Mouse (Mus musculus) lung, postnatal 0 days (tissue): Measurements from ENCODE around the gene Gnpnat1. TPM values are rescaled to one million over a fixed set of nuclear protein-coding genes. Genes with fewer than 3 reads are reported as not detected.

Experiments used
- ATAC-seq: fragments of 200-750 bp; cut with Nextera tagmentation; 2 replicates; pipeline ENCODE4 v1.8.0; 2017; ENCODE audit warnings: moderate library complexity
- DNase-seq: peaks from one replicate; pipeline ENCODE4 v3.0.0-alpha.2; 2016; ENCODE audit warnings: low spot score
- H3K27ac ChIP-seq: fragments of 300-500 bp; sonication (generic); 2 replicates; pipeline ENCODE4 v1.5.1; 2014; ENCODE audit warnings: antibody characterized with exemption, mild to moderate bottlenecking, low read length, mixed read lengths
- H3K27me3 ChIP-seq: fragments of 300-500 bp; sonication (generic); replicated peaks from 2 replicates; pipeline ENCODE4 v1.6.1; 2014; ENCODE audit warnings: low read length, mixed read lengths; ENCODE audit not compliant: insufficient read depth
- H3K36me3 ChIP-seq: fragments of 300-500 bp; sonication (generic); 2 replicates; pipeline ENCODE4 v1.6.1; 2014; ENCODE audit warnings: low read length, mixed read lengths; ENCODE audit not compliant: insufficient read depth
- H3K4me1 ChIP-seq: fragments of 300-500 bp; sonication (generic); 2 replicates; pipeline ENCODE4 v1.6.1; 2014; ENCODE audit warnings: antibody characterized with exemption, low read depth, low read length, mixed read lengths; ENCODE audit not compliant: insufficient read depth
- H3K4me2 ChIP-seq: fragments of 300-500 bp; sonication (generic); replicated peaks from 2 replicates; pipeline ENCODE4 v1.6.1; 2014; ENCODE audit warnings: low read depth, mild to moderate bottlenecking, low read length, moderate library complexity, mixed read lengths
- H3K4me3 ChIP-seq: fragments of 300-500 bp; sonication (generic); 2 replicates; pipeline ENCODE4 v1.5.1; 2014; ENCODE audit warnings: low read depth, low read length
- H3K9ac ChIP-seq: fragments of 300-500 bp; sonication (generic); replicated peaks from 2 replicates; pipeline ENCODE4 v1.6.1; 2014; ENCODE audit warnings: low read depth, mild to moderate bottlenecking
- H3K9me3 ChIP-seq: fragments of 300-500 bp; sonication (generic); 2 replicates; pipeline ENCODE4 v1.6.1; 2016; ENCODE audit warnings: low read length, mixed read lengths
- CTCF ChIP-seq: IDR thresholded peaks from 2 replicates; pipeline ENCODE4 v1.5.1; 2016; ENCODE audit warnings: antibody characterized with exemption, mild to moderate bottlenecking
- EP300 ChIP-seq: IDR thresholded peaks from 2 replicates; pipeline ENCODE4 v1.6.1; 2016; ENCODE audit warnings: antibody characterized with exemption, mild to moderate bottlenecking, control low read depth
- WGBS: fragments of 180-500 bp; shearing (Covaris S2); extraction: QIAGEN DNeasy Blood & Tissue Kit; methylation state at CpG from one replicate; pipeline ENCODE4 v1.1.7; 2014; 5-methylcytosine and 5-hydroxymethylcytosine counted together
- polyA plus RNA-seq: library from polyadenylated mRNA; unstranded; fragments of >200 nt; fragmentation: Nextera tagmentation; extraction: Ambion mirVana; gene quantifications from 2 replicates; pipeline ENCODE4 v1.2.1, GENCODE M21; 2015

Gene Gnpnat1
- polyA plus RNA-seq, 1 experiment from 2014 or later = 33.9 TPM

DNA sequence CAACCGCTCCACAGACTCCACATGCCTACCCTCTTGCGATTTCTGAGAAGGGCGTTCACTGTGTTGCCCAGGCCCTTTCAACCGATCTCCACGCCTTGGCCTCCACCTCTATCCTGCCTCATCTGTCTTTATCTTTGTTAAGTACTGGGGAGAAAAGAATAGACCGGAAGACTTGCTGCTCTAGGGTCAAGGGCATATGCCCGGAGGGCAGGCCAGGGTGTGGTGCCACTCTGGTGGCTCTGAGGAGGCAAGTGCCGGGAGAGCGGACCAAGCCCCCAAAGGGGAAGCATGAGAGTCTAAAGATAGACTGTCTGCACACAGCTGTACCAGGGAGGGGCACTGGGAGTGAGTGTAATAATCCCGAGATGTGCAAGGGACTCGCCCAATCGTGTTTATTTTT lies 40.7 kb upstream of the Gnpnat1 start:
- peak; percentile 72 for DNase-seq
- Histone ChIP-seq H3K4me1 (peaks cover 5% of the 10 kb centered on the region; the same call in 1 of the 2 replicates), H3K4me3 (no peak overlapping the region), H3K9ac (no peak overlapping the region), H3K4me2 (no peak overlapping the region), H3K27me3 (no peaks in the 10 kb centered on the region), H3K9me3 (no peaks in the 10 kb centered on the region), H3K36me3 (no peaks in the 10 kb centered on the region), H3K27ac (peak overlapping the region; percentile 38; the same call in 1 of the 2 replicates)
- TF ChIP-seq EP300 = no peak
- TF ChIP-seq CTCF = no peak
- peak; percentile 86 for ATAC-seq
- WGBS = 41% methylated on average over 12 of the region's 12 CpGs

DNA sequence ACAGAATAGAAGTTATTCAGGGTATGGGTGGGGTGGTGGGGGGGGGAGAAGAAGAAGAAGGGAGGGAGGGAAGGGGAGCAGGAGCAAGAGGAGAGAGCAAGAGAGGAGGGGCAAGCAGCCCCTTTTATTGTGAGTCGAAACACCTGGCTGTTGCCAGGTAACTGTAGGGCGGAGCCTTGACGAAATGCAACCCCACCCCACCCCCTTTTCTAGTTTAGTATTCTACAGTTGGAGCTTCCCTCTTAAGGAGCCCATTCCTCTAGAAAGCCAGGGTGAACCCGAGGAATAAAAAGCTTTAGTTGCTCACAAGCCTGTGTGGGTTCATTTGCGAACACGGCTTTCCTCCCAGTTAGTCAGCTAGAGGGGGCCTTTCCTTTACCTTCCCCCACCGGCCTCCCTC lies 40.2 kb upstream of the Gnpnat1 start:
- no peaks in the 10 kb centered on the region for H3K27me3 ChIP-seq
- no peak overlapping the region for H3K4me2 ChIP-seq
- WGBS = 55% methylated on average over 7 of the region's 7 CpGs
- H3K9me3 ChIP-seq = no peaks in the 10 kb centered on the region
- no peak for DNase-seq
- H3K4me1 ChIP-seq = peaks cover 5% of the 10 kb centered on the region; the same call in 1 of the 2 replicates
- H3K9ac ChIP-seq = no peak overlapping the region
- no peak for ATAC-seq
- H3K4me3 ChIP-seq = no peak overlapping the region
- TF ChIP-seq CTCF (no peak), EP300 (no peak)
- H3K36me3 ChIP-seq = no peaks in the 10 kb centered on the region
- H3K27ac ChIP-seq = peak overlapping the region; percentile 38; the same call in 1 of the 2 replicates

GRCm38 (mm10) chr14:45442781-45443560 lies 38.3 kb upstream of the Gnpnat1 start:
- WGBS = 45% methylated on average over 12 of the region's 12 CpGs
- Histone ChIP-seq H3K9me3 (no peaks in the 10 kb centered on the region), H3K27me3 (no peaks in the 10 kb centered on the region), H3K4me1 (peaks cover 5% of the 10 kb centered on the region; the same call in 1 of the 2 replicates), H3K36me3 (no peaks in the 10 kb centered on the region), H3K4me2 (no peak overlapping the region), H3K9ac (no peak overlapping the region), H3K4me3 (no peak overlapping the region), H3K27ac (peak overlapping the region; percentile 15; the same call in 1 of the 2 replicates)
- no peak for TF ChIP-seq CTCF
- no peak for TF ChIP-seq EP300
- ATAC-seq (peak; percentile 49), DNase-seq (peak; percentile 60)

- no peaks in the 10 kb centered on the region for H3K9me3 ChIP-seq
- no peaks in the 10 kb centered on the region; the same call in 1 of the 2 replicates for H3K4me1 ChIP-seq
- TF ChIP-seq CTCF (no peak), EP300 (no peak)
- no peak overlapping the region for H3K4me2 ChIP-seq
- no peak overlapping the region for H3K27ac ChIP-seq
- ATAC-seq (no peak), DNase-seq (no peak)
- H3K4me3 ChIP-seq = no peak overlapping the region
- no peaks in the 10 kb centered on the region for H3K27me3 ChIP-seq
- H3K36me3 ChIP-seq = no peaks in the 10 kb centered on the region
- 80% methylated on average over 6 of the region's 6 CpGs for WGBS
- no peak overlapping the region for H3K9ac ChIP-seq
Measured at GRCm38 (mm10) chr14:45441291-45441690, 36.6 kb upstream of the Gnpnat1 start.

GRCm38 (mm10) chr14:45439387-45439786 lies 34.7 kb upstream of the Gnpnat1 start:
- Histone ChIP-seq H3K4me3 (no peak overlapping the region), H3K36me3 (no peaks in the 10 kb centered on the region), H3K4me1 (no peaks in the 10 kb centered on the region; the same call in 1 of the 2 replicates), H3K27ac (no peak overlapping the region), H3K27me3 (no peaks in the 10 kb centered on the region), H3K9me3 (no peaks in the 10 kb centered on the region), H3K4me2 (no peak overlapping the region), H3K9ac (no peak overlapping the region)
- ATAC-seq = no peak
- TF ChIP-seq CTCF = no peak
- TF ChIP-seq EP300 = no peak
- no peak for DNase-seq
- 75% methylated on average over 9 of the region's 9 CpGs for WGBS

DNA sequence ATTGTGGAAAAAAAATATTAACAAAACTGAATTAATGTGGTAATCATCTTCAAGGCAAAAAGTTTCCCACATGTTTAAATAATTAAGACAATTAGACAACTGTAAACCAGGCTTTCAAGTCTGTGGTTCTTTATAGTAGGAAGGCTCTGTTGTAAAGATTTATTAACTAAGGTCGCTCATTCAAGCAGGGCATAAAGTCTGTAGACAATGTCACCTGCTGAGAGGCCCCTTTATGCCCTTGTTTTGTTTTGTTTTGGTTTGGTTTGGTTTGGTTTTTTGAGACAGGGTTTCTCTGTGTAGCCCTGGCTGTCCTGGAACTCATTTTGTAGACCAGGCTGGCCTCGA lies 34.2 kb upstream of the Gnpnat1 start:
- no peak overlapping the region for H3K27ac ChIP-seq
- no peak for DNase-seq
- WGBS = 96% methylated on average over 1 of the region's 2 CpGs

More for the DNA sequence above, 34.2 kb upstream of the Gnpnat1 start:
- H3K4me2 ChIP-seq = no peak overlapping the region
- H3K4me3 ChIP-seq = no peak overlapping the region
- no peaks in the 10 kb centered on the region for H3K27me3 ChIP-seq
- H3K9ac ChIP-seq = no peak overlapping the region
- ATAC-seq = no peak
- no peak for TF ChIP-seq CTCF
- TF ChIP-seq EP300 = no peak
- H3K4me1 ChIP-seq = no peaks in the 10 kb centered on the region; the same call in 1 of the 2 replicates
- no peaks in the 10 kb centered on the region for H3K9me3 ChIP-seq
- no peaks in the 10 kb centered on the region for H3K36me3 ChIP-seq
